Mouse (Mus musculus): ENCODE data around the gene Nr1h4.

GRCm38 (mm10) chr10:89415478-89415877, 117.9 kb downstream of the Nr1h4 start:
- no peak for TF ChIP-seq CTCF (IDR thresholded peaks at IDR 0.05; ENCODE audit: extremely low read depth, insufficient read depth, low read length)
- no peak for TF ChIP-seq POLR2A (IDR thresholded peaks at IDR 0.05; ENCODE audit: extremely low read depth, insufficient read depth, low read length)

All from cortical plate, adult 2 months (tissue).